Mouse (Mus musculus): ENCODE data around the gene Uck2. TPM values are rescaled to one million over a fixed set of nuclear protein-coding genes. Genes with fewer than 3 reads are reported as not detected.

The Uck2 gene
- total and polyA plus RNA-seq, 2 experiments from 2014 or later = 44.7 to 91.3 TPM

DNA sequence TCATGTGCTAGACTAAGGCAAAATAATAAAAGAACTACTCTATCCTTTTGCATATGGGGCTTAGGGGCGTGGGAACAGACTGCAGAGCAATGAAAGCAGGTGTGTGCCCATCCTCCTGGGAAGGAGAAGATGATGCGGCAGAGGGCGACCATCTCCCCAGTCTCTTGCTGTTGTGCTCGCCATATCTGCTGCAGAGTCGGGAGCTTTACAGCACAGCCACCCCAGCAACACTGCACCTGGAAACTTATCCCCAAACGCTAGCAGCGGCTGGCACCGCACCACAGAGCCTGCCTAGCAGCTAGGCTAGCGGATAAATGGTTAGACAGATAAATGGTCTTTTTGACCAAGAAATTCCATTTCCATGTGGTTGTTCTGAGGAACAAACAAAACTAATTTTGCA is 37.2 kb downstream of the Uck2 start:
- DNase-seq (ENCODE audit: low spot score) (no peak), ATAC-seq (no peak)
- H3K9ac ChIP-seq (replicated peaks; ENCODE audit: low read length) = no peak overlapping the region
- 0 out of 2 replicates have a peak, but pooled peaks cover 4% of the 10 kb centered on the region for H3K4me1 ChIP-seq (ENCODE audit: insufficient read depth, low read length)
- H3K4me3 ChIP-seq (ENCODE audit: low read length) = no peak overlapping the region
- TF ChIP-seq CTCF (IDR thresholded peaks at IDR 0.05; ENCODE audit: low read depth) = no peak
- H3K27ac ChIP-seq = no peak overlapping the region
- no peak overlapping the region for H3K4me2 ChIP-seq (ENCODE audit: low read depth, low read length)
- H3K36me3 ChIP-seq (ENCODE audit: insufficient read depth, low read length) = no peaks in the 10 kb centered on the region
- H3K27me3 ChIP-seq (ENCODE audit: insufficient read depth, low read length) = no peaks in the 10 kb centered on the region
- no peaks in the 10 kb centered on the region for H3K9me3 ChIP-seq (ENCODE audit: low read length)
- WGBS = 58% methylated on average over 9 of the region's 9 CpGs

DNA sequence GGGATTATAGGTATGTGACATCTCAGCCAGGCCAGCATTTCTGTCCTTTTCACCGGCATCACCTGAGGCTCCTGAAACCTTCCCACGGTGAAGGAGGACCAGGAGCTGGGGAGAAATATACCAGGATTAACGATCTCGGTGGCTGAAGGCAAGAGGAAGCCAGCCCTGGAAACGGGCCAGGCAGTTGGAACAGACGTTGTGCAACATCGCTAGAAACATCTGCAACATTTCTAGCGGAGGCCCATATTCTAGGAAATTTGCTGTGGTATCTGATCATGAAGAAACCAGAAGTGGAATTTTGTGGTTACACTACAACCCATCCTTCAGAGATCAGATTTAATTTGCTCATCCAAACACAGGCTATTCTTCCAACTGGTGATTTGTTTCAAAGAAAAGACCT is 38.1 kb downstream of the Uck2 start:
- TF ChIP-seq CTCF (IDR thresholded peaks at IDR 0.05; ENCODE audit: low read depth) = no peak
- WGBS = 47% methylated on average over 8 of the region's 8 CpGs
- no peak overlapping the region for H3K4me3 ChIP-seq (ENCODE audit: low read length)
- H3K9me3 ChIP-seq (ENCODE audit: low read length) = no peaks in the 10 kb centered on the region
- H3K27me3 ChIP-seq (ENCODE audit: insufficient read depth, low read length) = no peaks in the 10 kb centered on the region
- no peaks in the 10 kb centered on the region for H3K36me3 ChIP-seq (ENCODE audit: insufficient read depth, low read length)
- no peak overlapping the region for H3K9ac ChIP-seq (replicated peaks; ENCODE audit: low read length)
- peak overlapping the region; percentile 15; the same call in 1 of the 2 replicates for H3K27ac ChIP-seq
- no peak overlapping the region for H3K4me2 ChIP-seq (ENCODE audit: low read depth, low read length)
- ATAC-seq (no peak), DNase-seq (ENCODE audit: low spot score) (peak; percentile 35)
- H3K4me1 ChIP-seq (ENCODE audit: insufficient read depth, low read length) = peaks cover 8% of the 10 kb centered on the region; the same call in 1 of the 2 replicates

DNA sequence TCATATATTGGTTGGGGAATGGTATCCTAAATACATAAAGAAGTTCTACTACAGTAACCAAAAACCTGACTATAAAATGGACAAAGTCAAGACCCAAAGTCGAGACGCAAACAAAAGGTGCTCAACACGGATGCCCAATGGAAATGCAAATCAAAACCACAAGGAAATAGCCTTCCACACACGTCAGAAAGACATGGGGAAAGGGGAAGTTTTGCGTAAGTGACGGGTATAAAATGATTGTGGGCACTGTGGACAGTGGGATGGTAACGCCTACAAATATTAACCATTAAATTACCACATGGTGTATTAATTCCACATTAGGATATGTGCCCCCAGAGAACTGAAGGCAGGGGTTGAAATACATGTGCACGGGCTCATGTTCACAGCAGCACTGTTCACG is 38.8 kb downstream of the Uck2 start:
- no peak for DNase-seq (ENCODE audit: low spot score)
- H3K27ac ChIP-seq = no peak overlapping the region
- no peaks in the 10 kb centered on the region for H3K9me3 ChIP-seq (ENCODE audit: low read length)
- no peak for TF ChIP-seq CTCF (IDR thresholded peaks at IDR 0.05; ENCODE audit: low read depth)
- peaks cover 8% of the 10 kb centered on the region; the same call in 1 of the 2 replicates for H3K4me1 ChIP-seq (ENCODE audit: insufficient read depth, low read length)
- WGBS = 77% methylated on average over 9 of the region's 9 CpGs
- H3K4me2 ChIP-seq (ENCODE audit: low read depth, low read length) = no peak overlapping the region
- no peak overlapping the region for H3K4me3 ChIP-seq (ENCODE audit: low read length)
- no peaks in the 10 kb centered on the region for H3K36me3 ChIP-seq (ENCODE audit: insufficient read depth, low read length)
- H3K27me3 ChIP-seq (ENCODE audit: insufficient read depth, low read length) = no peaks in the 10 kb centered on the region
- H3K9ac ChIP-seq (replicated peaks; ENCODE audit: low read length) = no peak overlapping the region
- ATAC-seq = no peak

DNA sequence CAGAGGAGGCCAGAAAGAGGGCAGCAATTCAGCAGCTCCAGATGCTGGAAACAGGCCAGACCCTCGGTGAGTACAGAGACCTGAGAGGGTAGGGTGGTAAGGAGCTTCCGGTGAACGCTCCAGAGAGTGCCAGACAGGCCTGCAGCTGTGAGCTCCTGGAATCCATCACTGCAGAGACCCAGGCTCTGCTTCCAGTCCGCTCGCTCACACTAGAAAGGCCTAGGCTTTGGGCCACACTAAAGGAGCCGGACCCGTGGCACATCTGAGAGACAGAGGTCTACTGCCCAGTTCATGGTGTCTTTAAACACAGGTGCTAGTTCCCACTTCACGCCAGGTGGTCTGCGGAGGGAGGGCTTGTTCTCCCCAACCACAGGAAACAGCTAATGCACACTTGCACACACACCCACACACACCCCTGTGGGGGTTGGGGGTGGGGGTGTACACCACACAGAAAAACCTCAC is 39.9 kb downstream of the Uck2 start:
- H3K4me1 ChIP-seq (ENCODE audit: insufficient read depth, low read length) = peaks cover 8% of the 10 kb centered on the region; the same call in 1 of the 2 replicates
- no peaks in the 10 kb centered on the region for H3K27me3 ChIP-seq (ENCODE audit: insufficient read depth, low read length)
- DNase-seq (ENCODE audit: low spot score) (no peak), ATAC-seq (no peak)
- WGBS = 68% methylated on average over 9 of the region's 9 CpGs
- H3K4me2 ChIP-seq (ENCODE audit: low read depth, low read length) = no peak overlapping the region
- TF ChIP-seq CTCF (IDR thresholded peaks at IDR 0.05; ENCODE audit: low read depth) = no peak
- no peak overlapping the region for H3K9ac ChIP-seq (replicated peaks; ENCODE audit: low read length)
- H3K36me3 ChIP-seq (ENCODE audit: insufficient read depth, low read length) = no peaks in the 10 kb centered on the region
- H3K4me3 ChIP-seq (ENCODE audit: low read length) = no peak overlapping the region
- H3K9me3 ChIP-seq (ENCODE audit: low read length) = no peaks in the 10 kb centered on the region
- no peak overlapping the region for H3K27ac ChIP-seq

DNA sequence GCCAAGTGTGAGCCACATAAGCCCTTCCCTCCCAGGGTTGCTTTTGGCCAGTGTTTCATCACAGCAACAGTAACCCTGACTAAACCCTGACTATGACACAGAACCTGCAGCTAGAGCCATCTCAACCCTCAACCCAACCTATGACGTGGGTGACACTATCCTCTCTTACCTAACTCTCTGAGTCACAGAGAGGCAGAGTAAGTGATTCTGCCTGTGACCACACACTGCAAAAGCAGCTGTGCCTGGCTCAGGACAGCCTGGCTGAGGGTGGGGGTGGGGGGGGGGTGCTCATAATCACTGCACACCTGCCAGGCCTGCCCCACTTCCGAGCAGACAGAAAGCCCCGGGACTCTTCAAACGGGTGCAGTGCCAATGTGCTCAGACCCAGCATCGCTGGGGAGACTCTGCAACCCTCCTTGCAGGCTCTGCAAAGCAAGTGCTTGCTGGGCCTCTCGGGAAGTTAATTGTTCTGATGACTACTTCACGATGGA is 42.9 kb downstream of the Uck2 start:
- 29% methylated on average over 7 of the region's 7 CpGs for WGBS
- peaks cover 15% of the 10 kb centered on the region; the same call in 1 of the 2 replicates for H3K4me1 ChIP-seq (ENCODE audit: insufficient read depth, low read length)
- H3K4me3 ChIP-seq (ENCODE audit: low read length) = no peak overlapping the region
- H3K27me3 ChIP-seq (ENCODE audit: insufficient read depth, low read length) = no peaks in the 10 kb centered on the region
- DNase-seq (ENCODE audit: low spot score) (no peak), ATAC-seq (no peak)
- no peak for TF ChIP-seq CTCF (IDR thresholded peaks at IDR 0.05; ENCODE audit: low read depth)
- H3K9ac ChIP-seq (replicated peaks; ENCODE audit: low read length) = no peak overlapping the region
- no peak overlapping the region for H3K27ac ChIP-seq
- no peaks in the 10 kb centered on the region for H3K36me3 ChIP-seq (ENCODE audit: insufficient read depth, low read length)
- H3K9me3 ChIP-seq (ENCODE audit: low read length) = no peaks in the 10 kb centered on the region
- no peak overlapping the region for H3K4me2 ChIP-seq (ENCODE audit: low read depth, low read length)

DNA sequence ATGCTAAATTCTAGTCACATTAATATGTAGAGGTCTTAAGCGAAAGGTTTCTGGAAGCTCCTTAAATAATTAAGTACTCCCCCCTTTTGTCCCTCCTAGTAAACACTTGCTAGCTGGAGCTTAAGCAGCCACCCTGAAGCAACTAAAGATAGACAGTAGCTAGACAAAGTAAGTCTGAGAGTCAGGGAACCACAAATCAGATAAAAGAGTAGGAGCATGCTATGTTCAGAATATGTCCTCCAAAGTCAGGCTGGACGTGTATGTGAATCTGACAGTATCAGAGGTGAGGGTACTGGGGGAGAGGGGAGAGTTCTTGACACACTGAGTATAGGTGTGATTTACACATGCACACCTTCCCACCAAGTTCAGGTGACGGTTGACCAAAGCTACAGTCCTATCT is 43.6 kb downstream of the Uck2 start:
- H3K4me1 ChIP-seq (ENCODE audit: insufficient read depth, low read length) = peaks cover 15% of the 10 kb centered on the region; the same call in 1 of the 2 replicates

DNA sequence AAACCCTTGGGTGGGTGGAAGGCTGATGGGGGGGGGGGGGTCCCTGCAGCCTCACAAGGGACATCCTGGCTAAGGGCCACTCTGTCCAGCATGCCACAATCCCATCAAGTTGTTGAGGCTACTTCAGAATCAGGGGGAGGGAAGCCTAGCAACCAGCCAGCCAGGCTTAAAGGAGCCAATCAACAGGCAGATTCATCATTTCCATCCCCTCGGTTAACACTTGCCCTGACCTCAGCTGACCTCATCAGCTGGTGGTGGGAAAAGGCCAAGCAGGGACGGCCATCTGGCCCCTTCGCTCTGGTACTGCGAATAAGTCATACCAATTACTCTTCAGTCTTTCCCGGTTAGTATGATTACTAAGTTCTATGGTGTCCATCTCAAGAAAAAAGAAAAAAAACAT is 44.8 kb downstream of the Uck2 start:
- ATAC-seq = no peak

More for the DNA sequence above, 43.6 kb downstream of the Uck2 start:
- Histone ChIP-seq H3K4me3 (ENCODE audit: low read length) (no peak overlapping the region), H3K27ac (no peak overlapping the region), H3K27me3 (ENCODE audit: insufficient read depth, low read length) (no peaks in the 10 kb centered on the region), H3K9me3 (ENCODE audit: low read length) (no peaks in the 10 kb centered on the region), H3K9ac (replicated peaks; ENCODE audit: low read length) (no peak overlapping the region), H3K4me2 (ENCODE audit: low read depth, low read length) (no peak overlapping the region), H3K36me3 (ENCODE audit: insufficient read depth, low read length) (no peaks in the 10 kb centered on the region)
- whole genome bisulfite sequencing = 78% methylated on average over 3 of the region's 3 CpGs
- no peak for TF ChIP-seq CTCF (IDR thresholded peaks at IDR 0.05; ENCODE audit: low read depth)
- DNase-seq (ENCODE audit: low spot score) = no peak
- ATAC-seq = no peak

More for the DNA sequence above, 44.8 kb downstream of the Uck2 start:
- no peaks in the 10 kb centered on the region for H3K9me3 ChIP-seq (ENCODE audit: low read length)
- no peak for TF ChIP-seq CTCF (IDR thresholded peaks at IDR 0.05; ENCODE audit: low read depth)
- 0 out of 2 replicates have a peak overlapping the region, but pooled peaks have one; percentile 16 for H3K4me2 ChIP-seq (ENCODE audit: low read depth, low read length)
- WGBS = 30% methylated on average over 5 of the region's 5 CpGs
- no peaks in the 10 kb centered on the region for H3K36me3 ChIP-seq (ENCODE audit: insufficient read depth, low read length)
- 0 out of 2 replicates have a peak overlapping the region, but pooled peaks have one; percentile 21 for H3K27ac ChIP-seq
- no peak overlapping the region for H3K4me3 ChIP-seq (ENCODE audit: low read length)
- peaks cover 14% of the 10 kb centered on the region; the same call in 1 of the 2 replicates for H3K4me1 ChIP-seq (ENCODE audit: insufficient read depth, low read length)
- no peak overlapping the region for H3K9ac ChIP-seq (replicated peaks; ENCODE audit: low read length)
- no peaks in the 10 kb centered on the region for H3K27me3 ChIP-seq (ENCODE audit: insufficient read depth, low read length)
- DNase-seq (ENCODE audit: low spot score) = no peak

Data from hindbrain, postnatal 0 days (tissue).